ENCODE assay signal across 10 mouse cellular contexts in genomic region chr8:117290506-117290905, GRCm38 (mm10). TPM values are rescaled to one million over a fixed set of nuclear protein-coding genes. Genes with fewer than 3 reads are reported as not detected.
DNase-seq lines count a peak whose midpoint lies in the region; ATAC-seq lines count a peak whose summit lies in the region.
"Had no signal": no experiment of that assay in that cellular context is flagged by ENCODE, and none has a peak within 500 bp of the region (broad histone marks: within the 10 kb centered on the region; RNA-seq: fewer than 3 reads in every experiment).

No protein-coding gene starts in this region.

- 48% methylated on average over 7 of the region's 7 CpGs for WGBS in embryonic facial prominence, embryonic 11.5 days
- WGBS in limb, embryonic 11.5 days = 18% methylated on average over 7 of the region's 7 CpGs

- H3K4me3 ChIP-seq in embryonic facial prominence, embryonic 11.5 days (ENCODE audit: low read depth, low read length) = no peak overlapping the region
- H3K4me3 ChIP-seq in limb, embryonic 11.5 days (ENCODE audit: low read depth, low read length) = no peak overlapping the region
- H3K4me3 ChIP-seq: forebrain, embryonic 15.5 days had no signal

- no peaks in the 10 kb centered on the region for H3K9me3 ChIP-seq in embryonic facial prominence, embryonic 11.5 days (replicated peaks; ENCODE audit: control insufficient read depth, low read length)
- H3K9me3 ChIP-seq in limb, embryonic 11.5 days (ENCODE audit: control insufficient read depth, low read length) = no peaks in the 10 kb centered on the region
- H3K9me3 ChIP-seq: forebrain, embryonic 15.5 days had no signal

- H3K4me2 ChIP-seq in embryonic facial prominence, embryonic 11.5 days (ENCODE audit: low read depth, low read length) = no peak overlapping the region
- H3K4me2 ChIP-seq in limb, embryonic 11.5 days (ENCODE audit: low read depth, severe bottlenecking) = no peak overlapping the region; the same call in 1 of the 2 replicates
- H3K4me2 ChIP-seq: forebrain, embryonic 15.5 days had no signal

- no peak overlapping the region for H3K9ac ChIP-seq in embryonic facial prominence, embryonic 11.5 days (replicated peaks; ENCODE audit: low read length)
- no peak overlapping the region; the same call in 1 of the 2 replicates for H3K9ac ChIP-seq in limb, embryonic 11.5 days (ENCODE audit: low read length)
- H3K9ac ChIP-seq: forebrain, embryonic 15.5 days had no signal

- H3K4me1 ChIP-seq in embryonic facial prominence, embryonic 11.5 days (ENCODE audit: control insufficient read depth, insufficient read depth, low read length) = no peaks in the 10 kb centered on the region; the same call in 1 of the 2 replicates
- peaks cover 37% of the 10 kb centered on the region for H3K4me1 ChIP-seq in limb, embryonic 11.5 days (ENCODE audit: control insufficient read depth, insufficient read depth, low read length)

- ATAC-seq in embryonic facial prominence, embryonic 11.5 days (replicated peaks; ENCODE audit: insufficient number of reproducible peaks, low FRiP score, low TSS enrichment, low read depth) = no peak
- ATAC-seq in limb, embryonic 11.5 days (ENCODE audit: insufficient number of reproducible peaks, low FRiP score, low TSS enrichment, low read depth) = no peak
- ATAC-seq: forebrain, embryonic 15.5 days had no signal

- peak; percentile 44 for DNase-seq in kidney, postnatal 14 days
- no peak for DNase-seq in kidney, adult 9 months
- DNase-seq in embryonic facial prominence, embryonic 11.5 days (ENCODE audit: low spot score) = peak; percentile 62
- peak; percentile 80 for DNase-seq in gastrocnemius, postnatal 25 days
- DNase-seq in limb, embryonic 11.5 days (ENCODE audit: low spot score) = peak; percentile 78
- DNase-seq in left cerebral cortex, adult 11 months (ENCODE audit: low spot score) = no peak
- DNase-seq in yolk sac, embryonic 10.5 days (ENCODE audit: low spot score) = no peak
- DNase-seq: liver had no signal

- H3K36me3 ChIP-seq in embryonic facial prominence, embryonic 11.5 days (replicated peaks; ENCODE audit: control insufficient read depth, insufficient read depth, low read depth, low read length) = no peaks in the 10 kb centered on the region
- H3K36me3 ChIP-seq in limb, embryonic 11.5 days (ENCODE audit: control insufficient read depth, insufficient read depth, low read length) = 0 out of 2 replicates have a peak, but pooled peaks cover under 1% of the 10 kb centered on the region

- no peak overlapping the region for H3K27ac ChIP-seq in embryonic facial prominence, embryonic 11.5 days (replicated peaks; ENCODE audit: low read depth, low read length)
- no peak overlapping the region for H3K27ac ChIP-seq in limb, embryonic 11.5 days (replicated peaks; ENCODE audit: low read depth, low read length)
- H3K27ac ChIP-seq: forebrain, embryonic 15.5 days had no signal

- H3K27me3 ChIP-seq in embryonic facial prominence, embryonic 11.5 days (ENCODE audit: control insufficient read depth, insufficient read depth, low read length) = no peaks in the 10 kb centered on the region
- H3K27me3 ChIP-seq in limb, embryonic 11.5 days (ENCODE audit: control insufficient read depth, insufficient read depth, low read length) = no peaks in the 10 kb centered on the region
- H3K27me3 ChIP-seq: CH12.LX; forebrain, embryonic 15.5 days had no signal

RNA-seq across cellular contexts. Expression of gene Cmip, which starts 33.6 kb away (rescaled TPM):
- 16.1 and 20.4 TPM in 2 replicates for polyA plus RNA-seq in embryonic facial prominence, embryonic 11.5 days (2014; fragmentation: Nextera tagmentation; extraction: Ambion mirVana)
- total RNA-seq in gastrocnemius, postnatal 25 days (2021) = 10 to 100 TPM; 10.0 to 12.9 TPM
- polyA plus RNA-seq in limb, embryonic 11.5 days (2014; fragmentation: Nextera tagmentation; extraction: Ambion mirVana) = 14.3 and 20.1 TPM in 2 replicates

Comparison
In these comparisons a context has a peak if more than half of its experiments do, and no peak if none do; other contexts are left out.
1. DNase-seq: peak in kidney, postnatal 14 days (single experiment), embryonic facial prominence, embryonic 11.5 days (single experiment), gastrocnemius, postnatal 25 days (single experiment) and limb, embryonic 11.5 days (single experiment); none in kidney, adult 9 months (single experiment), left cerebral cortex, adult 11 months (single experiment) and yolk sac, embryonic 10.5 days (single experiment).